Mouse (Mus musculus) layer of hippocampus, adult 9-10 months (tissue): ENCODE results near the gene Mark2.

Experiments
- DNase-seq: peaks from one replicate; pipeline ENCODE4 v3.0.0; 2022; ENCODE audit warnings: low spot score

Gene Mark2

GRCm38 (mm10) chr19:7294098-7294876, 47.4 kb downstream of the Mark2 start:
- no peak for DNase-seq

DNA sequence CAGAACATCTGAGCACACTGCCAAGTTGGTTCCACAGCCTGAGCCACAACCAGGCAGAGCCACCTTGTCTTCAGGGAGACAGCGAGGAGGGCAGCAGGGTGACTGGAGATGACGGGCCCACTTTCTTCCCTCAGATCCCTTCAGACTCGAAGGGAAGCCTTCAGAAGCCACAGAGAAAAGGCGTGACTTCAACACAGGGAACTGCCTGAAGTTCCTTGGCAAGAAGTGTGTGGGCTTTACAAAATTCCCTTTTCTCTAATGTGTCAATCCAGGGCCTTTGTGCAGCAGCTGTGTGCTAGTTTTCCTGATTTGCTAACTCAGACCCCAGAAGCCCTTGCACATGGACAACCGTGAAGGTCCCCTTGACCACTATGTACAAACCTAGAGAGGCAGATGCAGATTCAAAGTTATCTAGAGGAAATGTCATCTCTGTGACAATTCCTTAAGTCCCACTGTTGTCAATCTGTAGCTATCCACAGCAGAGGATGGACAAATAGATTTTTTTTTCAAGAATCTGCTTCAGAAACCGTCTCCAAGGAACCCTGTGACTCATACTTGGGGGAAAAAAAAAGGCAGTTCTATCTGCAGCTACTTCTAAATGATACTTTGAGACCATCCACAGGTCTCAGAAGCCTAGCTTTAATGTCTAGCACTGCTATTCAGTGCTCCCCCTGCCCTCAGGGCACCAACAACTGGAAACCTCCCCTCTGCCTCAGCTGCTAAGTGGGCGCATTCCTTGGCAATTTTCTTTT, 49.5 kb downstream of the Mark2 start:
- no peak for DNase-seq

GRCm38 (mm10) chr19:7289767-7290166, 51.9 kb downstream of the Mark2 start:
- no peak for DNase-seq

GRCm38 (mm10) chr19:7288288-7288687, 53.4 kb downstream of the Mark2 start:
- DNase-seq = no peak

- DNase-seq = no peak
Measured at GRCm38 (mm10) chr19:7286563-7287315, 54.9 kb downstream of the Mark2 start.

GRCm38 (mm10) chr19:7280557-7281330, 60.9 kb downstream of the Mark2 start:
- DNase-seq = no peak

GRCm38 (mm10) chr19:7279114-7279513, 62.5 kb downstream of the Mark2 start:
- no peak for DNase-seq

GRCm38 (mm10) chr19:7278200-7278906, 63.3 kb downstream of the Mark2 start:
- DNase-seq = no peak

GRCm38 (mm10) chr19:7276796-7277195, 64.9 kb downstream of the Mark2 start:
- DNase-seq = no peak

- DNase-seq = no peak
Measured at GRCm38 (mm10) chr19:7276053-7276659, 65.5 kb downstream of the Mark2 start.

DNA sequence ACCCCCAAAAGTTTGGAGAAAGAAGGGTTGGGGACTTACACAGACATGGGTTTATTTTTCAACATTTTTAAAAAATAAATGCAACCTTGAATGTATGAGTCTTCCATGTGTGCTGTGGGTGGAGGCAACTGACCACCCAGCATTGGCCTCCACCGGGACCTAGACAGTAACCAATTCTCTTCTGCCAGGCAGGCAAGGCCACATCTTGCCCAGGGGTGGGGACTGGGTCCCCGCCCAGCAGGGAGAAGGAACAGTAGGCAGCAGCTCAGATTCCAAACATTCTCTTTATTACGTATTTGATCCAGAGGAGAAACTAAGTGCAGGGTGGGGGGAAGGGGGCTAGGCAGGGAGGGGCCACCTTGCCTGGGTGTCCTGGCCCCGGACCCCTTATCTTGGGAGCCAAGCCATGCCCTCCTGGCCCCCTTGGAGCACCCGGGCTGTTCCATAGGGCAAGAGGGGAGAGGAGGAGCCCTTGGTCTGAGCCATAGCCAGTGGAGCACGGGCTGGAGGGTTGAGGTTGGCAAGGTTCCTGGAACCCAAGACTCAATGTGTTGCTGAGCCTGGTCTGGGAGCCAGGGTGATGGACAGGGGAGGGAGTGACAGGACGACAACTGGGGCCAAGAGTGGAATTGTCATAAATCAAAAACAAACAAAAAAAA, 66.4 kb downstream of the Mark2 start:
- no peak for DNase-seq

DNA sequence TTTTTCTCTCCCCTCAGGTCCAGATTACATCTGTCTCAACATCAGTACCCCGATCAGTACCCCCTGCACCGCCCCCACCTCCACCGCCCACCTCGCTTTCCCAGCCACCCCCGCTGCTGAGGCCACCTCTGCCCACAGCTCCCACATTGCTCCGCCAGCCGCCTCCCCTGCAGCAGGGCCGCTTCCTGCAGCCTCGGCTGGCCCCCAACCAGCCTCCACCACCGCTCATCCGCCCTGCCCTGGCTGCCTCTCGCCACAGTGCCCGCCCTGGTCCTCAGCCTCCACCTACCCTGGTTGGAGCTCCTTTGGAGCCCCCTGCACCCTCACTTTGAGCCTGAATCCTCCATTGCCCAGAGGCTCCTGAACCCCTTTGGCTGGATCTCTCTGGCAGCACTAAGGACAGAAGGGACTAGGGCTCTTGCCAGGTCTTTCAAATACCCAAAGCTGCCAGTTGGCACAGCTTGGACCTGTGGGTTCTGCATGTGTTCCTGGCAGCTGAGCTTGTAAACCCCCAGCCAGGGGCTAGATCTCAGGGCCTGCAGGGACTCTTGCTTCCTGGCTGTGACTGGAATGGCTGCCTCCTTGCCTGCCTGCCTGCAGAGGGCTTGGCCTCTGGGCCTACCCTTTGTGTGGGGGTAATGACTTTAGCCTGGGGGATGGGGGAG, 67.2 kb downstream of the Mark2 start:
- DNase-seq = no peak

- no peak for DNase-seq
Measured at GRCm38 (mm10) chr19:7273486-7273885, 68.2 kb downstream of the Mark2 start.

DNA sequence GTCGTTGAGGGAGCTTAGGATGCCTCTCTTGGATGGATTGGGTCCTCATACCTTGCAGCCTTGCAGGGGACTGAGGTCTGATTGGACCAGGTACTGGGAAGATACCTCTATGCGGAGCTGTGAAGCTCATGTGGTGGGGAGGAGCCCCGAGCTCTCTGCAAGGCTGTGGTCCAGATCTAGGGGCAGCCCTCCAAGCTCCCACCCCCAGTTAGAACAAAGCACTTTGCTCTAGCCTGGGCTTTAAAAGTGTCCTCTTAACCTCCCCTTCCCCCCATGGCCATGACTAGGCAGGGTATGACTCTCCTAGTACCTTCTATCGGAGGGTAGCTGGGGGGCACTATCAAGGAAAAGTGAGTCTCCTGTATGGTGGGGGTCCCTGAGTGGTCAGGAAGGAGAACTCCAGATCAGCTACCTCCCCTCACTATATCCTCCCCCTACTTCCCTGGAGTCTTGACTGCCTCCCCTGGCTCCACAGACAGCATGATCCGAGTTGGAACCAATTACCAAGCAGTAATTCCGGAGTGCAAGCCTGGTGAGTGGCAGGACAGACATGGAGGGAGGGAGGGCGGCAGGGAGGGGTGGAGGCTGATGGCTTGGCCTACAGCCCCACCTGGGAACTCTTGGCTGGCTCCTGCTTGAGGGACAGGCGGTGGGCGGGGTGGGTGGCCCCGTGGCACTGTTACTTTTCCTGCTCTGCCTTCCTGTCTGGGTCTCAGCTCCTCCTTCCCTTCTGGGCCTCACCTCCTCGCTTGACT, 72.2 kb downstream of the Mark2 start:
- DNase-seq = no peak

DNA sequence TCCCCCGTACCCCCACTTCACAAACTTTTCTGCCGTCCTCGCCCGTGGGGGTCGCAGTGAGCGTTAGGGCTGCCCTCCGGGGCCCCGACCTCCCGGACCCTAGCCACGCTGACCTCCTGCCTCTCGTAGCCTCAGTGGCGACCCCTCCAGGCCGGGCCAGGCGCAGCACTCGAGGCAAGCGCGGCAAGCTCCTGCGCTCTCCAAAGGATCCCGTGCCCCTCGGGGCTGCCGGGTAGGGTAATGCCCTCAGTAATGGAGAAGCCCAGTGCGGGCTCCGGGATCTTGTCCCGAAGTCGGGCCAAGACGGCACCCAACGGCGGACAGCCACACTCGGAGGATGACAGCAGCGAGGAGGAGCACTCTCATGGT, 73.0 kb downstream of the Mark2 start:
- DNase-seq = no peak

- DNase-seq = no peak
Measured at GRCm38 (mm10) chr19:7267781-7268721, 73.6 kb downstream of the Mark2 start.

- no peak for DNase-seq
Measured at GRCm38 (mm10) chr19:7267091-7267741, 74.4 kb downstream of the Mark2 start, which contains the start of gene Rcor2. Gene Rcor2 (plus strand): TSS chr19:7267325.
